Mouse (Mus musculus): ENCODE measurements around the gene Ddx42.
"Not testable (repeated sequence)": the region's sequence is repeated elsewhere in the genome, so short reads cannot be mapped to it uniquely, and the experiment has no call there.

Ddx42 gene

DNA sequence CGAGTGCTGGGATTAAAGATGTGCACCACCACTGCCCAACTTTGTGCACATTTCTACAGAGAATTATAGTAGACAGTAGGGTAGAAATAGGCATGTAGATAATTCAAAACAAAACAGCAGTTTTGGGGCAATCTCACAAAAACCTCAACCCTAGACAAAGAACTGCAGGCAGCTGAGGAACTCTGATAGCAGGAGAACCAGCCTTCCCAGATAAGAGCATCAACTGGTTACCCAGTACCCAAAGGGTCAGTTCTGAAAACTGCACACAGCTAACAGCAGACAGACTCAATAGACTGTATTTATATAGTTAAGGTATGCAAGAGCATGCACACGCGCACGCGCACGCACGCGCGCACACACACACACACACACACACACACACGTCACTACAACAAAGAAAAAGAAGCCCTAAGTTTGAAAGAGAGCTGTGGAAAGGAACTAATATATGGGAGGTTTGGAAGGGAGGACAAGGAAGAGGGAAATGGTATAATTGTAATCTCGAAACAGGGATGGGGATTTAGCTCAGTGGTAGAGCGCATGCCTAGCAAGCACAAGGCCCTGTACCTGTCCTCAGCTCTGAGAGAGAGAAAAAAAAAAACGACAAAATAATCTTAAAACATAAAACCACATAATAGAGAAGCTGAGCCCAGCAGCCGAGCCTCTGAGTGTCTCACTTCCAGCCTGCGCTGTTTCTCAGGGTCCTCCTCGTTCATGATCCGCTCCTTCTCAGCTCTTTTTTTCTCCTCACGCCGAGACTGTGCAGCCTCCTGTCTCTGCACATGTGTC lies 15.2 kb upstream of the Ddx42 start:
- DNase-seq (ENCODE audit: low read depth, low spot score), result no peak

DNA sequence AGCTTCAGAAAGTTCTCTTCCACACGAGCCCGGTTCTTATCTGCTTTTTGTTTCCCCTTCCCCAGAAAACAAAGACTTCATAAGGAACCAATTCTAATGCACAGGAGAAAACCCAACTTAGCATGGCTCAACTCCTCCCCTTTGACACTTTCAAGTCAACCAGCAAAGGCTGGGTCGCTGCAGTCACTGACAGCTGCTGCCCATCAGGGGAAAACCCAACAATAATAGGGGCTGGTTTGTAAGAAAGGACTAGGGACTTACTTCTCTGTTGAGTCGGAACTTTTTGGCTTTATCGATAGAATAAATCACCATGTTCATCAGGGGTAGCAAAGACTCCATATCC lies 14.6 kb upstream of the Ddx42 start, which contains the start of gene Strada:
Strada (minus strand) TSS at position 46 of the 343 bp plus-strand sequence.
- peak; percentile 59 for DNase-seq (ENCODE audit: low read depth, low spot score)

DNA sequence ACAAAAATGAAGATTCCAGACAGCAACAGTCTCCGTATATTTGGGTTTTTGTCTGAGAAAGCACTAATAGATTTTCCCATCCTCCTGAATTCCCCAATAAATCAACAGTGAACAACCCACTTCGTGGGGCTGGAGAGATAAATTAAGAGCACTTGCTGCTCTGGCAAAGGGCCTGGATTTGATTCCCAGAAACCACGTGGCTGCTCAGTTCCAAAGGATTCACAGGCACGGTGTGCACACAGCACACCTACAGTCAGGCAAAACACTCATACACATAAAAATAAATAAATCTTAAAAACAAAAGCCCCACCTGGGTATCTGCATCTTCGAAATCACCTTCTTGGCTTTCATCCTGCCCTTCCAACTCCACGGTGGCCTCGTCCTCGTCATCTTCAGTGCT lies 4.0 kb upstream of the Ddx42 start:
- no peak for DNase-seq (ENCODE audit: low read depth, low spot score)

DNA sequence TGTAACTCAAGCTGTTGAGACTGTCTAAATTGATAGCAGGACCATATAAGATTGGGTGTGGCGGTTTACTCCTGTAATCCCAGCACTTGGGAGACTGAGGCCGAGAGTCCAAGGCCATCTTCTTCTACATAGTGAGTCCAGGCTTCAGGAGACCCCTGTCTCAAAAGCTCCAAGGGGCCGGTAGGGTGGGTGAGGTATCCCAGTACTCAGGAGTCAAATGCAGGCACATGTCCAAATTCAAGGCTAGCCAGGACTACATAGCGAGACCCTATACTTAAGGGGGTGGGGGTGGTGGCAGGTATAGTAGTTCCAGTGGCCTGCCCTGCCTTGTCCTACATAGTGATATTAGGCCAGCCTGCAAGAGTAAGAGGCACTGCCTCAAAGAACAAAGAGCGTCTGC lies 1.9 kb upstream of the Ddx42 start:
- DNase-seq (ENCODE audit: low read depth, low spot score), result no peak

DNA sequence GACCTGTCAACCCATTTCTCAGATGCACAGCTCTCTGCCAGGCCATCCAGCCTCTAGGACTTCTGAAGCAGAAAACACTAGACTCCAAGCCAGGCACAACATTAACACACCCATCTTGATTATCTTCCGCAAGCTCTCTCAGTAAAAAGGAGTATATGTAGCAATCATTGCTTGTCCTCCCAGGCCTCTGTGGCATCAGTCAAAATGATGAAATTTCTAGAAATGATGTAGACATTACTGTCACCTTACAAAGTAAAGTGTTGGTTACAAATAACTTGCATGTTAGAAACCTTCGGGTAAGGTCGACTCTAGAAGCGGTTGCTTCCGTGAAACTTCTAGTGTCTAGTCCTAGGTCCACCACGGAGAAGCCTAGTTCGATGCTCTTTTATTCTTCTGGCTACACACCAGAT lies 1.3 kb upstream of the Ddx42 start:
- peak; percentile 36 for DNase-seq (ENCODE audit: low read depth, low spot score)

DNA sequence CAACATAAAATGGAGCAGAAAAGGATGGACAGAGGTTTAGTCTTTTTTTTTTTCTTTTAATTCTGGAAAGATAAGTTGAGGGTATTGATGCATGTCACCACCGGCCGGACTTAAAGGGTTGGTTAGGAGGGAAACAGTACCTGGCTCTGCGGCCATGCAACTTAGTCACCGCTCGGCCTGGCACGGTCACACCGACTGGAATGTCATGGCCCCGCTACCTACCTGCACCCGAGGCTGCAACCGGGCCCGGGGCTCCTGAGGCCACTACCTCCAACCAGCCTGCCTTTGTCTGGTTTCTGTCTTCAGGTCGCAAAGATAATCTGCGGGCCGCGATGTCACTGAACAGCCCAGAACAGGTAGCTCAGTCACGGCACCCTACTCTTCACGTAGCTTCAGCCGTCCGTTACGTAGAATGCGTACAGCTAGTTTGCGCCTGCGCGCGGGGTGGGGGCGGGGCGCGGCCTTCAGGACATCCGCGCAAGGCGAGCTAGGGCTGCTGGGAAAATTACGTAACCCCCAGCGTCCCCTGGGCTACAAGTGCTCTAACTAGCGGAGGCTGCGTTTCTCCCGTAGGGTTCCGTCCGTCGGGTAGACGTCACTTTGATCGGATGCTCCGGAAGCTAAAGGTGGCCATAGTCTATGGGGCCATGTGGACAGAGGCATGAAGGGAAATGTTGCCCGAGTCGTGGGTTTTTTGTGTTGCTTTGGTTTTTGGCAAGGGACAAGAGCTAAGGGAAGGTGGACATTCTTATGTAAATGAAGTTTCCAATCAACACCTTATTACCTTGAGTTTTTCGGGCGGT lies 598 bp upstream of the Ddx42 start, which contains the start of gene Ccdc47:
Ccdc47 (minus strand) TSS at position 418 of the 803 bp plus-strand sequence.
- peak; percentile 99 for DNase-seq (ENCODE audit: low read depth, low spot score)

DNA sequence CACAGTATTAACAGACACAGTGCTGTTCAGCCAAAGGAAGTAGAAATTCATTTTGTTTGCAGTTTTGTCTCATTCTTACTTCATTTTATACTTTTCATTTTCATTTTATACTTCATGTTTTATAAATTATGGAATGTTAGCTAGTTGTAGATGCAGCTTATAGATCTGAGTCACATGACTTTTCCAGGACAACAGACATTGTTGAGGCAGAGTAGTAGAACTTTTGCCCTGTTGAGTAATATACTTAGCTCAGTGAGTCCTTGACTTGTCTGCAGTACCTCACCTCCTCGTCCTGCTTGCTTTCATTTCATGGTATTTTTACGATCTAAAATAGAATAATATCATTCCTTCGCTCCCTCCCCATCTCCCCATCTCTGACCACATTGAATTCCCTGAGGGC lies 3.9 kb downstream of the Ddx42 start:
- no peak for DNase-seq (ENCODE audit: low read depth, low spot score)

DNA sequence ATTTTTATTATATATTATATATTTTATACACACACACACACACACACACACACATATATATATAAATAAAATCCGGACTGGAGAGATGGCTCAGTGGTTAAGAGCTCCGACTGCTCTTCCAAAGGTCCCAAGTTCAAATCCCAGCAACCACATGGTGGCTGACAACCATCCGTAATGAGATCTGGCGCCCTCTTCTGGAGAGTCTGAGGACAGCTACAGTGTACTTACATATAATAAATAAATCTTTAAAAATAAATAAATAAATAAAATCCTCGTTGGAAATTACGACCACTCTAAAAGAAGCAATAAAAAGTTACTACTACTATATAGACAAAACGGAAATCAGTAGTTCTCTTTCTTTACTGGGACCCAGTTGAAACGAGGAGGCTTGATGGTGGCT lies 17.3 kb downstream of the Ddx42 start:
- not testable (repeated sequence) for DNase-seq (ENCODE audit: low read depth, low spot score)

DNA sequence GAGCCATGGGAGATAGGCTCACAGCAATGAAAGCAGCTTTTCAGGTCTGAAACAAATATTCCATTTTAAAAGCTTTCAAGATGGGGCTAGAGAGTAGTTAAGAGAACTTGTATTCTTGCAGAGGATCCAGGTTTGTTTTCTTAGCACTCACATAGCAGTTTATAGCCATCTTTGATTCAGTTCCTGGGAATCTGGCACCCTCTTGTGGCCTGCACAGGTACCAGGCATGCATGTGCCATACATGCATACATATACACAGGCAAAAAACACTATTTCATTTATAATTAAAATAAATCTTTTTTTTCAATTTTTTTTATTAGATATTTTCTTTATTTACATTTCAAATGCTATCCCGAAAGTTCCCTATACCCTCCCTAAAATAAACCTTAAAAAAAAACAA lies 30.1 kb downstream of the Ddx42 start:
- peak; percentile 50 for DNase-seq (ENCODE audit: low read depth, low spot score)

DNA sequence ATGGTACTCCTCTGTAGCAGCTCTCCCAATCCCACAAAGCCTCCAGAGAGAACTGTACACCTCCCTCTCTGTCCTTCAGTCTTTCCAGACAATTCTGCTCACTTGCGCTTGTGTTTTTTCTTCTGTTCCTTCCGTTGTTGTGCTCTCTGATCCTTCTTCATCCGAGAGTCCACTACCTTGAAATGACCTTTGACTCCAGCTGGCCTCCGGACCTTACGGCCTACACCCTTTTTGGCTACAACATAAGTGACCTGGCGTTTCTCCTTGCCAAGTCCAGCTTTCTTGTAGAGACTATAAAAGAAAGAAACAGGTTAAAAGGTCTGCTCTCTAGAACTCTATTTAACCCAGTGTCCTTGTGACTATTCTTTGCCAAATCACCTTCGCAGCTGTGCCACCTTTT lies 32.6 kb downstream of the Ddx42 start:
- no peak for DNase-seq (ENCODE audit: low read depth, low spot score)

DNA sequence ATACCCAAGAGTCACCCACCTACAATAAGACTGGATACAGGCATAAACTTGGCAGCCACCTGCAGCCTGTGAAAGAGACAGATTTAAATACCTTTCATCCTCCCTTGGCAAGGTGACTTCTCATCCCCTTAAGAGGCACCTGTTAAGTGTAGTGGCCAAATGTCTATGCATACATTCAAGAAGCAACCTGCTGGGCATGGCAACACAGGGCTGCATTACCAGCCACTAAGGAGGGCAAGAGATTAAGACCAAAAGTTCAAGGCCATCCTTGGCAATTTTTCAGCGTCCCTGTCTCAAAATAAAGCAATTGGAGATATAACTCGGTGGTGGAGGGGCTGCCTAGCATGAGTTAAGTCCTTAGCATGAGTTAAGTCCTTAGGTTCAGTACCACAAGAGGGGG lies 38.0 kb downstream of the Ddx42 start:
- peak; percentile 25 for DNase-seq (ENCODE audit: low read depth, low spot score)

DNA sequence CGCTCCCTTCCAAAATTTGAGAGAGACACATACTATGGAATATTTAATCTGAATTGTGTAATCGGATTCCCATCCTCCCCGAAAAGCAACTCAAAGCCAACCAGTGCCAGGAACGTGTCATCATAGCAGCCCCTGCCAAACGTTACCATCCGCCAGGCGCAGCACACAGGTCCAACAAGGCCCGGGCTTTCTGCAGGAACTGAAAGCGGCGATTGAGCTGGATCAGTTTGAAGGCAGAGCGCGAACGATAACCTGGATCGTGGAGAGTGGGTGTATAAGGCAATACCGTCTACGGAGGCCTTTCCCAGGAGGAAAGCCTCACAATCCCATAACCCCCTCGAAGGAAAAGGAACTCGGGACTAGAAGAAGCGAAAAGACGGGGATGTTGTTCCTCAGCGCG lies 38.4 kb downstream of the Ddx42 start:
- no peak for DNase-seq (ENCODE audit: low read depth, low spot score)

DNA sequence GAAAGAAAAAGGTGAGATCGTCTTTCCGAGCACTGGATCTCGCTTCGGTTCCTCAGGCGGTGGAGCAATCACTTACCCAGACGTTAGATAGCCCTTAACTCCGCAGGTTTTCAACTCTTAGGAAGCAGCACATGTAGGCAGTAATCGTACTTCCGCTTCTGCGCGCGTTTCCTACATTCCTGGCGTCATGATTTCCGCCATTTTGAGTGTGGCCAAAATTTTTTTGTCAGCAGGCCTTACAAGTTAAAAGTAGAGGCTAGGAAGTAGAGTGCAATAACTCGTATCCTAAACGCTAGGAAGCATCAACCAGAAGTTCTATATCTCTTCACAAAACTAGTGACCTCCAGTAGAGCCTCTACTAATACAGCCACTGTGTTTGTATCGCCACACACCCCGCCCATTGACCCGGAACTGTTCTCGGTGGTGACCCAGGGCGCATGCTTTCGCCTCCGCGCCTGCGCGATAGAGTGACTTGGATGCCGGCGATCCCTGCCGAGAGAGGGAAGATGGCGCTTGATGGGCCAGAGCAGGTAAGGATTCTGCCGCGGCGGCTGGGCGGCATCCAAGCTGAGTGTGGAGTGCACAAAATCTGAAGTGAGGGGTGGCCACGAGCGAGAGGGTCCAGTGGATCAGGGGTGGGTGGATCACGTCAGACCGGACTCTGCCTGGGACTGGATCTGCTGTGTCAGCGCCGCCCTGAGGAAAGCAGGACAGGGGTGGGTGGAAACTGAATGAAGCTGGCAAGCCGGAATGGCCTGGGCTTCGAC lies 39.1 kb downstream of the Ddx42 start, which contains the start of the genes Ftsj3 and Psmc5:
Ftsj3 (minus strand) TSS at position 395 of the 767 bp plus-strand sequence.
Psmc5 (plus strand) TSS at position 470 of the 767 bp plus-strand sequence.
- peak; percentile 99 for DNase-seq (ENCODE audit: low read depth, low spot score)

DNA sequence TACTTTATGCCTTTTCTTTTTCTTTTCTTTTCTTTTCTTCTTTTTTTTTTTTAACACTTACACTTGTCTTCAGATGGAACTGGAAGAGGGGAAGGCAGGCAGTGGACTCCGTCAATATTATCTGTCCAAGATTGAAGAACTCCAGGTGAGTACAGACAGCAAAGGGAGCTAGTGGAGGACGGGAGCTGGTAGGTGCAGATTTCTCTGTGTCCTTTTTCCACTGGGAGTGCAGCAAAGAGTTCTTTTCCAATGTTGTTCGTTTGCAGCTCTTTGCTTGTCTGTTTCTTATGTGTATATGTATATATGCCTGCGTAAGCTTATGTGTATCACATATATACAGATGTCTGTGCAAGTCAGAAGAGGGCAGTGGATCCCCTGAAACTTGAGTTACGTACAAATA lies 40.0 kb downstream of the Ddx42 start:
- DNase-seq (ENCODE audit: low read depth, low spot score), result no peak

DNA sequence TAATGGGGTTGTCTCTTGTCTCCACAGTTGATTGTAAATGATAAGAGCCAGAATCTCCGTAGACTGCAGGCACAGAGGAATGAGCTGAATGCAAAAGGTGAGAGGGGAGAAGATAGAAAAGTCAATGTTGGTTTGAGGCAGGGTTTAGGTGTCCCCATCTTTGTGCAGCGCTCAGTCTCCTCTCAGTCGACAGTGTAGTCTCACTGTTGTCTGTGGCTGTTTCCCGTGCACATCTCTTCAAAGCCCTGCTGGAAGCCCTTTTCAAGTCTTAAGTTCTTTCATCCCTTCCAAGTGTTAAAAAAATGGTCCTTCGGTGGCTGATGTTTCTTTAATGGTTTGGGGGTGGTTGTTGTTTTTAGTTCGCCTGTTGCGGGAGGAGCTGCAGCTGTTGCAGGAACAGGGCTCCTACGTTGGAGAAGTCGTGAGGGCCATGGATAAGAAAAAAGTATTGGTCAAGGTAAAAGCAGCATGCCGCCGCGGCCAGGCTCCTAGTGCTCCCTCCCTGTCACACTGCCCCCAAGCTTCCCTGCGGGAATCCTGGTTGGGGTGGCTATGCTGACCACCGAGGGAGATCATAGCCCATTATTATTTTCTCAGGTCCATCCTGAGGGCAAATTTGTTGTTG lies 44.2 kb downstream of the Ddx42 start:
- DNase-seq (ENCODE audit: low read depth, low spot score), result no peak

DNA sequence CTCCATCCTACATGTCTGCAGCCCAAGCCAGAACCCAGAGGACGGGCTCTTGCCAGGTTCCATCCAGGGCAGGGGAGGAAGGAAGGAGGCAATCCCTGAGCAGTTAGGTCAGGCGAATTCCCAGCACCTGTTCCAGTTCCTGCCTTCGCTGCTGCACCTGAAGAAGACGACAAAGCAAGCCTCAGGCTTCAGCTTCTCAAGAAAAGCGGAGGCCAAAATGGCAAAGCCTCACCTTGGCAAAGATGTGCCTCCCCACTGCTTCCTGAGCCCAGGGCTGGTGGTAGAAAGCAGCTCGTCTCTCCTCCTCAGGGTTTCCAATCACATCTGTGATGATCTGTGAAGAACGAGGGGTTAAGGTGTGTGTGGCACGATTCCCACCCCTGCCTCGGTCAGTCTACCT lies 47.2 kb downstream of the Ddx42 start:
- no peak for DNase-seq (ENCODE audit: low read depth, low spot score)

DNA sequence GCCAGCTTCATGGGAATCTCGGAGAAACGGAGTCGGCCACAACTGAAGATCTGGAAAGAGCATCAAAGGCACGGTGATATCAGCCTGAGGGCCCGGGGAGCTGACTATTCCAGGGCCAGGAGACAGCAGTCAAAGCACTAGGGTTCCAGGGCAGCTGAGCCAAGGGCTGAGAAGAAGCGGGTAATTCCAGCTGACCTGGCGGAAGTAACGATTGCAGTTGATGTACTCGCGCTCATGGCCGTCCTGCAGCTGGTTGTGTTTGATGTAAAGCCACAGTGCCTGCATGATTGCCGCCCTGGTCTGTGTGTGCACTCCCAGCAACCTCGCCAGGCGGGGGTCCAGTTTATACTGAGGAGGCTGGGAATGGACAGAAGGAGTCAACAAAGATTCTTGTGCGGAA lies 48.3 kb downstream of the Ddx42 start:
- DNase-seq (ENCODE audit: low read depth, low spot score), result no peak

DNA sequence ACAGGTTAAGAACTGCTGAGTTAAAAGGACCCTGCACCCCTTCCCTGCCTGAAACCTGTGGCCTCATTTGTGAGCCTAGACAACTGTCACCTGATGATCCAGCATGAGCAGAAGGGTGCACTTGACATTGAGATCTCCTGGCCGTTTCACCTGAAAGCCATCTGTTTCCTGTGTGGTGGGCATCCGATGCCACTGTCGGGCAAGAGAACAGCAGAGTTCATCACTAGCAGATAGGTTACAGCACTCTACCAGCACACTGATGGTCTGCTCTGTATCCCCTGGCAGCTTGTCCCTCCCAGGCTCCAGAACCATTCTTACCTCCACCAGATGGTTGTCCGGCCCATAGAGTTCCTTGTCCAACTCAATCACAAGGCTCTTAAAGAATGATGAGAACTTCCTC lies 48.8 kb downstream of the Ddx42 start:
- no peak for DNase-seq (ENCODE audit: low read depth, low spot score)

DNA sequence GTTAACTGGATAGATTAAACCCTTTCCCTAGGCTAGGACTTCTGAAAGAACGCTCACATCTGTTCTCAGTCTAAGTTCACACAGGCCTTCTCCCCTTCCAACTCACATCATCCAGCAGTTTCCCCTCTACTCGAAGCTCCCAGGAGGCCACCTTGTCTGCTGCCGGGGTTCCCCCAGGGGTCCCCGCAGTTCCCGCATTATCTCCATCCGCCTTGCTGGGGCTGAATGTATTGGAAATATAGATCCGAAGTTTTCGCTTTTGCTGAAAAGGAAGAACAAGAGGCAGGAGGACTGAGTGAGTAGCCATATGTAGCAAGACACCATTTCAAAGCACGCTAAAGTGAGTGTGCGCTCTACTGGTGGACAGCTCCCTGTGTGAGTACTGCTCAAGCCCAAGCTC lies 49.7 kb downstream of the Ddx42 start:
- DNase-seq (ENCODE audit: low read depth, low spot score), result no peak

DNA sequence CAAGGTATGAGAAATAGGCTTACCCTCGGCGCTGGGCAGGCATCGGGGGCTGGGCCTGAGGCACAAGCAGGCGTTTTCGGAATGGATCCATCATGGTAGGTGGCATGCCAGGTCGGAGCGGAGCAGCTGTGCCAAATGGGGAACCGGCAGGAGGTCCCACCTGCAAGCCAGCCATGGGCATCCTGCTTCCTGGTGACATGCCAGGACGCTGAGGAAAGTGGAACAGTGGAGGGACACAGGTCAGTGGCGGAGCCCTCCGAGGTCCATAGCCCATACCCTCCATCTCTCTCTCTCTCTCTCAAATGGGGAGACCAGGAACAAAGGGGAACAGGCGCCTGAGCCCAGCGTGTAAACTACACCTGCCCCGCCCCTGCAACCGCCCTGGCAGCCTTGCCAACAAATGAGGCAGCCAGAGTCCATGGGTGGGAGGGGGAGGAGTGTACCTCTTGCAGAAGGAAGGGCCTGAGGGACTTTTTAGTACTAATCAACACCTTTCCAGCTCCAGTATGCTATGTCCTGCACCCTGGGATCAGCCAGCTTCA lies 50.7 kb downstream of the Ddx42 start:
- no peak for DNase-seq (ENCODE audit: low read depth, low spot score)

DNA sequence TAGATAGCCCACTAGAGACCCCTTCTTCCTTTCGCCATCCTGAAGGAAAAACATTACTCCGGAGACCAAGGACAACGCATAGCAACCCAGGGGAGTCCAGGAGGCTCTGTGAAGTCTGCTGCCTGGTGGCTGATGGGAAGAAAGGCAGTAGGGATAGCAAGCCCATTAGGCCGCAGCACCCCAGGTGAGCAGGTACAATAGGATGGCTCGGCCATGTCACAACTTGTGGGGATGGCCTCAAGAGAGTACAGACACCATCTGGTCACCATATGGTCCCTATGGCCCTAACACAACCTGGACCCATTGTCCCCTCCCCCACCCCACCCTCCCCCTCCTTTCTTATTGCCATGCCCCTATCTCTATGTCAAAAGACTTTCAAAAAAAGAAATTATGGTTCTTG lies 51.1 kb downstream of the Ddx42 start:
- no peak for DNase-seq (ENCODE audit: low read depth, low spot score)
